Mouse (Mus musculus): Measurements from ENCODE around the gene Kdm7a. TPM values are rescaled to one million over a fixed set of nuclear protein-coding genes. Genes with fewer than 3 reads are reported as not detected.
A peak's percentile ranks its signal among the peaks of the same experiment; 100 is the strongest.

Kdm7a gene
- total and polyA plus RNA-seq, 3 experiments, result 0.99 to 16.2 (median 12.2) TPM

- DNase-seq, result peak; percentile 78
Measured at GRCm38 (mm10) chr6:39205650-39206580, 674 bp downstream of the Kdm7a start.

DNA sequence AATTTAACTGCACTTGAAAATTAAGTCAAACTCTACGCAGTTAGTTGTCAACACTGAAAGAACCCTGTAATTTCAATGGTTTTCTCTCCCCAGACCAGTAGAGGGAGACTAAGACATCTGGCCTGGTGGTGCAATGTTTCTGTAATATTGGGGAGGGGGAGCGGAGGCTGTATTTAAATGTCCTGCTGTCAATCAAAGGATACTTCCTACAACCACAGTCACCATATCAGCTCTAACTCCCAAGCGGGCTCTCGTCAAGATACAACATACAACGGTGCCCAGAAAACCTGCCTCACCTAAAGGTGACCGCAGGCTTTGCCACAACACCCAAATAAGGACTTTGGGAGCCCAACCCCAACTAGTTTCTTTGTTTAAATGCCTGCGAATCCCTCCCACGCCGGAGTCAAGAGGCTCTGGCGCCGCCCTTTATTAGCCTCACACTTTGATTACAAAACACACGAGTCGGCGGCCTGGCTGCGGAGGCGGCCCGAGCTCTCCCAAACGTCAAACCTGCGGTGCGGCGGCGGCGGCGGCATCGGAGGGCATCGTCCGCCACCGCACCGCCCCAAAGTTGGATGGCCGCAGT, 1.4 kb downstream of the Kdm7a start:
- peak; percentile 87 for DNase-seq

DNA sequence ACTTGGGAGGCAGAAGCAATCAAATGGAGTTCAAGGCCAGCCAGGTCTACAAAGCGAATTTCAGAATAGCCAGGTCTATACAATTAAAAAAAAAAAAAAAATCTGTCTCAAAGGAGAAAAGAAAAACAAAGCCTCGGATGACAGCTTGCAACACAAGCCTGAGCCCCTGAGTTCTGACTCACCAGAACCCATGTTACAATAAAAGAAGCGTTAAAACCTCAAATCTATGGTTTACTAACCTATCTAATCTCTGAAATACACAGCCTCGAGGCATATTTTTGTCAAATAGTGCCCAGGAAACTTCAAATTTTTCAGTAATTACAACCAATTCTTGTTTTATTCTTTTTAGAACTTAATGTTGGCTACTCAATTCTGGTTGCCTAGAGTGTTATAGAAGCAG, 2.1 kb downstream of the Kdm7a start:
- DNase-seq, result no peak

- DNase-seq, result no peak
Measured at GRCm38 (mm10) chr6:39203236-39203635, 3.4 kb downstream of the Kdm7a start.

GRCm38 (mm10) chr6:39193006-39193405, 13.6 kb downstream of the Kdm7a start:
- no peak for DNase-seq

DNA sequence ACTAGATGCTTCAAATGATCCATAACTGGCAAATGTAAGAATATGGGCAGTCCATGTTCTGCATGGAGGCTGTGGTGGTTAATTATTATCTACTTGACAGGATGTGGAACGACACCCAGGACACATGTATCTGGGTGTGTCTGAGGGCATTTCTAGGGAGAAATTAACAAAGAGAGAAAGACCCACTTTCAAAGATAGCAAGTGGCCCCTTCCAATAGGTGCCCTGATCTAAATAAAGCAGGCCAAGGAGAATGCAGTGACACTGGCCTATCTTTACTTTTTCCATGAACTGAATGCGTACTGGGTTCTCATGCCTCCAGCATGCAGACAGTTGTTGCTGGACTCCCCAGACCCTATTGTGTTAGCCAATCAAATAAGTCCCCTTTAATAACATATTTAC, 15.1 kb downstream of the Kdm7a start:
- DNase-seq, result no peak

DNA sequence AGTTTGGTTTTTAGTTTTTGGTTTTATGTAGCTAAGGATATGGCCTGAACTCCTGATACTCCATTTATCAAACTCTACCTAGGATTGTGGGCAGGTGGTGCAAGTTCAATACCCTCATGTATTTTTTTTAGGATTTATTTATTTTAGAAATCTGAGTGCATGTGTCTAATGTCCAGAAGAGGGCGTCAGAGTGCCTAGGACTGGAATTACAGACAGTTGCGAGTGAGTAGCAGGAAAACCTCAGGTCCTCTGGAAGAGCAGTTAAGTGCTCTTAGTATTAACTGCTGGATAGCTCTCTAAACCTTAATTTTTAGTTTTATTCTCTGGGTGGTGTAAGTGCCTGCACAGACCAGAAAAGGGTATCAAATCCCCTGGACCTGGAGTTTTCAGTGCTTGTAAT, 19.4 kb downstream of the Kdm7a start:
- DNase-seq, result no peak

- no peak for DNase-seq
Measured at GRCm38 (mm10) chr6:39169089-39169488, 37.5 kb downstream of the Kdm7a start.

- DNase-seq, result peak; percentile 32
Measured at GRCm38 (mm10) chr6:39164891-39165290, 41.7 kb downstream of the Kdm7a start.

GRCm38 (mm10) chr6:39161975-39162374, 44.6 kb downstream of the Kdm7a start:
- no peak for DNase-seq

- peak; percentile 5 for DNase-seq
Measured at GRCm38 (mm10) chr6:39146041-39146440, 60.5 kb downstream of the Kdm7a start.

DNA sequence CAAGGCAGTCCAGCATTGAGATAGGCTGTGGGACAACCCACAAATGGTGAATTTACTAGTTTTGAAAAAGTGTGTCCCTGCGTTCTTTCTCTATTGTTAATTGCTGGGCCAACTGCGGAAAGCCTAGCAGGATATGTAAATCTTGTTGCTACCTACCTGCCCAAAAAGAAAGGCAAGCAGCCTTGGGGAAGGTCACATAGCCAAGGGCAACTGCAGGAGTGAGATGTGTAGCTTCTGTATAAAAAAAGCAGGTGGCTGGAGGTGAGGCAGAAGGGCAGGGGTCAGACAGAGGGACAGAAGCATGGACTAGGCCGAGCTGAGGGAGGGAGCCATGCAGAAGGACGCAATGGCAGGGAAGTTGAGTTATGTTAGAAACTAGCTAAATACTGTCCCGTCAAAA, 74.0 kb downstream of the Kdm7a start:
- DNase-seq, result no peak

DNA sequence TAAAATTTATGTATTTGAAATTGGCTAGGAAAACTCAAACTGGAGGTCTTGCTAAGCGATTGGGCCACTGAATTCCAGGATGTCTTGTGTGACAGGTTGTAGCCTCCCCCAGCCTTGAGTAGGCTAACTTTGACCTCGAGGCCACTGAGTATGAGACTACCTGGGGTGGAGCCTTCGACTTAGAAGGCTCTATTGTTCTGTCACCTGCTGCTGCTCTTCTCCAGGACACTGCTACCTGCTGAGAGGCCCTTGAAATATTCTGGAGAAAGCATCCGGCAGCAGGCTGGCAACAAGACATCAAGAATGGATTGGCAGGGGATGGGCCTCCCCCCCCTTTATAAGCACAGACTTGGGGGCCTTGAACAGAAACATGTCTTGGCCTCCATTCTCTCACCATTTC, 75.1 kb downstream of the Kdm7a start:
- no peak for DNase-seq

DNA sequence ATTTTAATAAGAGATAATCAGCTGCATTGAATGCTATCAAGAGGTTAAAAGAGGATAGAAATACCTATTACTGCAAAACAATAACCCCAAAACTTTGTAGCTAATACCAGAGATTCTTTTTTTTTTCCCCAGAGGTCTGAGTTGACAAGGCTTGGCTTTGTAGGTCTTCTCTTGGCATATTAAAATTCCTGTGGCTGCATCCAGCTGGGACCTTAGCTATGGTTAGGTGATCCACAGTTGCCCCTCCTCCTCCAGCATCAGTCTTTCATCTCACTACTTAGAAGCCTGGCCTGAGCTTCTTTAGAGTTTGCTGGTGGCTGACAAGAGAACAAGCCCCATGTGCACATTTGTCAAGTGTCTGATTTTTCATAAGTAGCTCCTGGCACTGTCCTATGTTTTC, 81.9 kb downstream of the Kdm7a start:
- no peak for DNase-seq

DNA sequence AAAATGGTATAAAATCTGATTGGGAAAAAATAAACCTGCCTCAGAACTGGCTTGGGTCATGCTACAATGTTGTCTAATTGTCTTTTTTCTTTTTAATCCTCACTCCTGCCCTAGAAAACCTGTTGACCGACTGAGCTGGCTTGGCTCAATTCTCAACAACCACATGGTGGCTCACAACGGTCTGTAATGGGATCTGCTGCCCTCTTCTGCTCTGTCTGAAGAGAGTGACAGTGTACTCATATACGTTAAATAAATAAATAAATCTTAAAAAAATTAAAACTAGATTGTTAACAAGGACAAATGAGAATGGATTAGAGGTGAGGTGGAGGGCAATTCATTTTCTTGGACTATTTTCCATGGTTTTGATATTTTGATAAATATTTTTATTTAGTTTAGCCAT, 85.9 kb downstream of the Kdm7a start:
- DNase-seq, result no peak

DNA sequence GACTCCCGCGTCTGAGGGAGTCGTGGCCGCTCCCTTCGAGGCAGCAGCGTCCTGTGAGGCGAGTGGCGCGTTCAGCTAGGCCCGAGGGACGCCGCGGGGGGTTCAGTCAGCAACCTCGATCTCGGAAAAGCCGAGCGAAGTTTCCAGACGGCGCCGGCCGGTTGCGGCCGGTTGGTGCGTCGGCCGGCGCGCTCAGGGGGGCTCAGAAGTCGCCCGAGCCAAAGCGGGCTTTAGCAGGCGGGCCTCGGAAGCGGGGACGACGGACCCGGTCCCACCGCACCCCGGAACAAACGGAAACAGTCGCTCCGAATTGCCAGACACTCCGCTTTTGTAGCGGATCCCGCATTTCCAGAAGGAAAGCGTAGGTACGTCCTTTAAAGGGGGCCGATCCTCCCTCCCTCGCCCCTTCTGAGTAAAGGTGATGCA, 88.1 kb downstream of the Kdm7a start:
- no peak for DNase-seq

GRCm38 (mm10) chr6:39117584-39118455, 88.8 kb downstream of the Kdm7a start, which contains the start of gene Parp12:
Gene Parp12 (minus strand): TSS chr6:39118349.
- peak; percentile 91 for DNase-seq

GRCm38 (mm10) chr6:39115438-39115837, 91.2 kb downstream of the Kdm7a start:
- no peak for DNase-seq

DNA sequence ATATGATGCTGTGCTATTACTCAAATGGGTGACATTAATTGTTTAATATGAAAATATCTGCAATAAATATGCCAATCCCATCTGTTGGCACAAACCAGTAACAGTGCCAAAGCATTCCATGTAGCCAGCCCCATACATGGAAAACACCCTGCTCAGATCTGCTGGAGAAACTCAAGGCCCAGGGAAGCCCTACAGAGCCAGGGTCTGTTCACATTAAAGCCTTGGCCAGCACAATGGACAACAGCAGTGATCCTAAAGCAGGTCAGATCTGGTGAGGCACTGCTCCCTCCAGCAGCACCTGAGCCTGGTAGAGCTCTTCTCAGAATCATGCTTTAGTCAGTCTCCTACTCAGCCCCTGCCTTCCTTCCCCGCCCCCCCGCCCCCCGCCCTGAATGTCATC, 93.4 kb downstream of the Kdm7a start:
- no peak for DNase-seq

DNA sequence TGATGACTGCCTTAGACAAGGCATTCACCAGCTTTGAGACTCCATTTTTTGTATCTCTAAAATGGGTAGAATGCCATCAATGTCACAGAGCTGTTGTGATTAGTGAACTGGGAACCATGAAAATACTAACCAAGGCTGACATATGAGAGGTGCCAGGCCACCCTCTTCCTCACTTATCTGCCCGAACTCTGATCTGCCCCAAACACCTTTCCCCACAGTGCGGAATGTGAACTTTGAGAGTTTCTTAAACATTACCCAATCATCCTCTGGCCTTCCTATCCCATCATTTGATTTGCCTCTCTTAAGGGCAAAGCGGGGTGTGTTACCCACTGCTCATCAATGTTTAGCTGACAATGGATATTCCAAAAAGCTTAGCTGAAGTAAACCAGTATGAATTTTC, 93.9 kb downstream of the Kdm7a start:
- no peak for DNase-seq

DNA sequence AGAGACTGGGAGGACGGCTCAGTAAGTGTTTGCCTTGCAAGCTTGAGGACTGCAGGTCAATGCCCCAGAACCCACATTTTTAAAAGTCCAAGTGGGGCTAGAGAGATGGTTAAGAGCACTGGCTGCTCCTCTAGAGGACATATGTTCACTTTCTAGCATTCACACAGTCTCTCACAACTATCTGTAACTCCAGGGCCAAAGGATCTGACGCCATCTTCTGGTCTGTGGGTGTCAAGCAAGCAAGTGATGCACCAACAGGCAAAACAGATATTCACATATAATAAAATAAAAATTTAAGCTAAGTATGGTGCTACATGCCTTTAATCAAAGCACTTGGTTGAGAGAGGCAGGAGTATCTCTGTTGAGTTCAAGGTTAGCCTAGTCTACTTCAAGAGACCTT, 99.8 kb downstream of the Kdm7a start:
- no peak for DNase-seq

DNA sequence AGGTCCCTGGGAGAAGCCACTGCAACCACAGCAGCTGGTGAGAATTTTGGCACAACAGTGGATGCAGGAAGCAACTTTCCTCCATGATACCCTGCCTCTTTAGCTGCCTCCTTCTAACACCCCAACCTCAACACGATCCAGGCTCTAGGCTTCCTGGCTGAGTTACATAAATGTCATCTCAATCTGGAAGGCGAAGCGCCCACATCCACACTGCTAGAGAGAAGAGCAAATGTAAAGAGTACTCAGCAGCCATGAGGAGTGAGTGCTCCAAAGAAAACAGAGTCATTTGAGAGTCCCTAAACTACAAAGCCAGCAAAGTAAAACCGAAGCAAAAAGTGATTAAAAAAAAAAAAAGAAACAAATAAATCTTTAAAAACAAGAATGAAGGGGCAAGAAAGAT, 102.0 kb downstream of the Kdm7a start:
- no peak for DNase-seq
